Mouse (Mus musculus): ENCODE data around the gene Chn2. TPM values are rescaled to one million over a fixed set of nuclear protein-coding genes. Genes with fewer than 3 reads are reported as not detected.

Gene Chn2
- polyA plus RNA-seq (2012; rRNA removed): 22.8 and 24.8 TPM in 2 replicates

DNA sequence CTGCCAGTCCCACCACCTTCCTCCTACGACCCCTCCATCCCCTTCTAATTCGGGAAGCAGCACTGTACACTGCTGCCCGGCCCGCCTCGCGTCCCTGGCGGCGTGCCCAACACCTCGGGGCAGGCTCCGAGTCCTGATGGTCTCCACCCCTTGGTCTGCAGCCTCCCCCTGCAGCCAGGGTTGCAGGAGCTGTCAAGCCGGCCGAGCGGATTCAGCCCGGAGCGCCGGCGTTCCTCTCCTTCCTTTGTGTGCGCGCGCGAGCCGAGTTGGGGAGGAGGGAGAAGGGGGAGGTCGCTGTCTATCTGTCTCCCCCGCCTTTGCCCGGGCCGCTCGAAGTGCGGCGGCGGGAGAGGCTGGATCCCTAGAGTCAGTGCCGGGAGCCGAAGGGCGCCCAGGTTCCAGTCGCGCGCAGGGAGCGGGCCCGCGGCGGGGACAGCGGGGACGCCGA, at the start of gene Chn2:
TSS of gene Chn2 (plus strand) at position 198 of the 448 bp plus-strand sequence.
- Histone ChIP-seq H3K36me3 (ENCODE audit: control insufficient read depth, insufficient read depth, low read length) (no peaks in the 10 kb centered on the region), H3K27ac (ENCODE audit: insufficient read depth, low read depth, low read length) (peak within 1 kb of the TSS; percentile 70), H3K4me3 (ENCODE audit: insufficient read depth, low read depth, low read length) (peak within 1 kb of the TSS; percentile 69), H3K4me1 (ENCODE audit: control insufficient read depth, insufficient read depth, low read length) (peaks cover 14% of the 10 kb centered on the region), H3K27me3 (replicated peaks; ENCODE audit: control insufficient read depth, insufficient read depth, low read length) (no peaks in the 10 kb centered on the region)
- under 1% methylated on average over 43 of the region's 43 CpGs for WGBS
- no peak for TF ChIP-seq POLR2A (IDR thresholded peaks at IDR 0.05; ENCODE audit: low read depth, low read length)
- no peak for TF ChIP-seq CTCF (conservative IDR thresholded peaks at IDR 0.05; ENCODE audit: insufficient read depth, insufficient read length, low read depth, low read length)
- peak; percentile 79 for DNase-seq

DNA sequence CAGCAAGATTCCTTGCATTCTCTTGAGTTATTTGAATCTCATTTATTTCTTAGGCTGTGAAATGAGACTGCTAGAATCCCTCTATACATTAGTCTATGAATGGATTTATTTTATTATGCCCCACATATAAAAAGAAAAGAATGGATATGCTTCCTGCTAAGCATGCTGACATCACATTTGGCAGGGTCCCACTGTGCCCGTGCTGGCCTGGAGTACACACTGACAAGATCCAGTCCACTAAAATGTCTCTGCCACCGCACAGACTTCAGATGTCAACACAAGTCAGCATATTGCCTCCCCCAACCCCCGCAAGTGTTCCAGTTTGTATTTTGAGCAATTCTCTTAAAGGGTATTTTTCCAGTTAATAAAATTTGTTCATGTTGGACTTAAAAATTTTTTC, 47.0 kb upstream of the Chn2 start:
- WGBS: 81% methylated on average over 3 of the region's 3 CpGs
- H3K27me3 ChIP-seq (replicated peaks; ENCODE audit: control insufficient read depth, insufficient read depth, low read length): no peaks in the 10 kb centered on the region
- no peak for DNase-seq
- no peak overlapping the region for H3K4me3 ChIP-seq (ENCODE audit: insufficient read depth, low read depth, low read length)
- H3K36me3 ChIP-seq (ENCODE audit: control insufficient read depth, insufficient read depth, low read length): no peaks in the 10 kb centered on the region
- no peaks in the 10 kb centered on the region; the same call in 1 of the 2 replicates for H3K4me1 ChIP-seq (ENCODE audit: control insufficient read depth, insufficient read depth, low read length)
- TF ChIP-seq POLR2A (IDR thresholded peaks at IDR 0.05; ENCODE audit: low read depth, low read length) (no peak), CTCF (conservative IDR thresholded peaks at IDR 0.05; ENCODE audit: insufficient read depth, insufficient read length, low read depth, low read length) (no peak)
- no peak overlapping the region for H3K27ac ChIP-seq (ENCODE audit: insufficient read depth, low read depth, low read length)

DNA sequence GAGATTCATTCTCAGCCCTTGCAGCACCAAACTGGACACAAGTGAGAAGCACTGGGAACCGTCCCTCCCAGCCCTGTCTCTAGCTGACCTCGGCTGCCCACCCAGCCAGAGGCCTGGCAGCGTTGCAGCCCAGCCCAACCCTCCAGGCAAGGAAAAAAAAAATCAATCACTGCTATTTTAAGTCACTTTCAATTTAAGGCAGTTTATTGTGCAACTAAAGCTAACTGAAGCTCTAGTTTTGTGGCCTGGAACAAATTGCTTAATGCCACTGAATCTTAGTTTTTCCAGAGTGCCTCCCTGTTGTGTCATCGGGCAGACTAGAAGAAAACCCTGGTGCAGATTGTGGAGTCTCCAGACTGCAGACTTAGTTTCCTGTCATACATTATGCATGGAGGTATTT, 43.8 kb upstream of the Chn2 start:
- peak; percentile 53 for DNase-seq
- 19% methylated on average over 4 of the region's 4 CpGs for WGBS

DNA sequence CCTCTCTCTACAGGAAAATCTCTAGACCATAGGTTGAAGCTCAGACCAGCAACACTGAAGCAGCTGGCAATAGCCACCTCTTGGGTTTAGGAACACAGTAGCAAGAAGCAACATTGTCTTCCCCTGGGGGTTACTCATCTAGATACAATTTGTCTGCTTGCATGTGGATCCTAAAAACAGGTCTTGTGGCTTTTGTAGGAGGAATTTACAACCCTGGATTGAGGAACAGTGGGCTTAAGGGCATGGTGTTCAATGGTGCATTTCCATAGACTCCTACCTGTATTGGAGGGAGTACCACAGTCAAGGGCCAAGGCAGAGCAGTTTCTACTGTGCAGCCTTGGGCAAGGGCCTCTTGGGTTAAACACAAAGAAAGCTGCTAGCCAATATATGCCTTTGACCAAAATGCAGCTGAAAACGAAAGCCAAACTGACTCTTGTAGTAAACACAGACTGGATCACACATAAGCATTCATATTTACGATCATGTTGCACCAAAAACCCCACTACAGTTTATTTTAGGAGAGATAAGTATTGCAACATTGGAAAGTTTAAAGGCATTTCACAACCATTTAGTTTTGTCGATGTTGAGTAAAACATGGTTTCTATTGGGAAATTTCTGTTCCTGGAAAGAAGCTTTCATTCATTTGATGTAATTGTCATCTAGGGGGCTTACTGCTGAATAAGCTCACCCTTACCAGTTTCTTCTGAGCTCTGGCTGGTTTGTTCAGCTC, 43.0 kb upstream of the Chn2 start:
- H3K4me3 ChIP-seq (ENCODE audit: insufficient read depth, low read depth, low read length): no peak overlapping the region
- H3K27ac ChIP-seq (ENCODE audit: insufficient read depth, low read depth, low read length): no peak overlapping the region
- no peaks in the 10 kb centered on the region for H3K27me3 ChIP-seq (replicated peaks; ENCODE audit: control insufficient read depth, insufficient read depth, low read length)
- DNase-seq: no peak
- H3K4me1 ChIP-seq (ENCODE audit: control insufficient read depth, insufficient read depth, low read length): no peaks in the 10 kb centered on the region; the same call in 1 of the 2 replicates
- no peaks in the 10 kb centered on the region for H3K36me3 ChIP-seq (ENCODE audit: control insufficient read depth, insufficient read depth, low read length)
- TF ChIP-seq POLR2A (IDR thresholded peaks at IDR 0.05; ENCODE audit: low read depth, low read length) (no peak), CTCF (conservative IDR thresholded peaks at IDR 0.05; ENCODE audit: insufficient read depth, insufficient read length, low read depth, low read length) (no peak)
- WGBS: 88% methylated on average over 3 of the region's 3 CpGs

More for the DNA sequence above, 43.8 kb upstream of the Chn2 start:
- no peak for TF ChIP-seq POLR2A (IDR thresholded peaks at IDR 0.05; ENCODE audit: low read depth, low read length)
- TF ChIP-seq CTCF (conservative IDR thresholded peaks at IDR 0.05; ENCODE audit: insufficient read depth, insufficient read length, low read depth, low read length): no peak
- Histone ChIP-seq H3K36me3 (ENCODE audit: control insufficient read depth, insufficient read depth, low read length) (no peaks in the 10 kb centered on the region), H3K27me3 (replicated peaks; ENCODE audit: control insufficient read depth, insufficient read depth, low read length) (no peaks in the 10 kb centered on the region), H3K4me3 (ENCODE audit: insufficient read depth, low read depth, low read length) (no peak overlapping the region), H3K27ac (ENCODE audit: insufficient read depth, low read depth, low read length) (no peak overlapping the region), H3K4me1 (ENCODE audit: control insufficient read depth, insufficient read depth, low read length) (no peaks in the 10 kb centered on the region; the same call in 1 of the 2 replicates)

DNA sequence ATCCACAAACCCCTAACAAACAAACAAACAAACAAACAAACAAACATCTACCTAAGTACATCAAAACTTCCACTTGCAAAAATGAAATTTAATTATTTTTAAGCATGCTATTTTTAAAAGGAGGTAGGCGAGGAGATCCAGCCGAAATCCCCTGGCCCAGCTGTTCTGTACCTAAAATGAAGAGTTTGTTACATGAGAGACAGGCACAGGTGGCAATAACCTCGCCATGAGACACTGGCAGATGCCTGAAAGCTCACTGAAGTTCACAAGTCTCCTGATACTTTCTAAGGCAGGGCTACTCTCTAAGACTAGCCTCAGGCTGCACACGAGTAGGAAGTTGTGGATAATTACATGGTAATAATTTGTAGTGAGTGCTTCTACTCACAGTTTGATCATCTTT, 34.1 kb upstream of the Chn2 start:
- H3K27me3 ChIP-seq (replicated peaks; ENCODE audit: control insufficient read depth, insufficient read depth, low read length): no peaks in the 10 kb centered on the region
- 87% methylated on average over 4 of the region's 4 CpGs for WGBS
- H3K36me3 ChIP-seq (ENCODE audit: control insufficient read depth, insufficient read depth, low read length): no peaks in the 10 kb centered on the region
- H3K27ac ChIP-seq (ENCODE audit: insufficient read depth, low read depth, low read length): no peak overlapping the region
- TF ChIP-seq POLR2A (IDR thresholded peaks at IDR 0.05; ENCODE audit: low read depth, low read length): no peak
- no peak for TF ChIP-seq CTCF (conservative IDR thresholded peaks at IDR 0.05; ENCODE audit: insufficient read depth, insufficient read length, low read depth, low read length)
- H3K4me3 ChIP-seq (ENCODE audit: insufficient read depth, low read depth, low read length): no peak overlapping the region
- H3K4me1 ChIP-seq (ENCODE audit: control insufficient read depth, insufficient read depth, low read length): no peaks in the 10 kb centered on the region
- no peak for DNase-seq

DNA sequence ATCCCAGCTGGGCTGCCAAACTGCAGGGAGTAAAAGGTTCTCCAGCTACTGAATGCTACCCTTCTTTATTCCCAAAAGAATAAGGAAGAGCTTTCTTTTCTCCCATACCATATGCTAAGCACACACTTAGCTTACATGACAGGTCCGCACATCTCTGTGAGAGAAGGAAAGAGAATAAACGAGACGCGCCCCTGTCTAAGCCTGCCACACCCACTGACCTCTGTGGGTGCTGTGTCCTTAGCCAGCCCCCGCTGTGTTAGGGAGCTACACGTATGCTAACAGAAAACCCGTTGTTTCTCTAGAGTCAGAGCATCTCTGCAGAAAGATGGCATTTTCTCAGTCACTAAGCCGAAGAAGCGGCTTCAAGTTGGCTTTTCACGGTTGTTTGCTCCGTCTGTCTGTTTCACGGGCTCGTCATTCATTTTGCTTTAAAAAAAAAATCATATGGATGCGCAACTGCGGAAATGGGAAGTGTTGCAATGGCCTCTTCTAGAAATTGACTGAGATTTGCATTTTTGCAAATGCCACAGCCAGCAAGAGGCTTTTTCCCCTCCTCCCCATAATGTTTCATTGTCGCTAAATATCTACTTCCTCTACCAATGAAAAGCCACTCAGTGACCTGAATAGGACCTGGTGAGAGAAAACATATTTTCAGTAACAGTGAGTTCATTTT, 30.8 kb upstream of the Chn2 start:
- Histone ChIP-seq H3K27me3 (replicated peaks; ENCODE audit: control insufficient read depth, insufficient read depth, low read length) (no peaks in the 10 kb centered on the region), H3K27ac (ENCODE audit: insufficient read depth, low read depth, low read length) (no peak overlapping the region), H3K4me1 (ENCODE audit: control insufficient read depth, insufficient read depth, low read length) (no peaks in the 10 kb centered on the region), H3K36me3 (ENCODE audit: control insufficient read depth, insufficient read depth, low read length) (no peaks in the 10 kb centered on the region), H3K4me3 (ENCODE audit: insufficient read depth, low read depth, low read length) (no peak overlapping the region)
- no peak for DNase-seq
- 85% methylated on average over 16 of the region's 16 CpGs for WGBS
- TF ChIP-seq CTCF (conservative IDR thresholded peaks at IDR 0.05; ENCODE audit: insufficient read depth, insufficient read length, low read depth, low read length) (no peak), POLR2A (IDR thresholded peaks at IDR 0.05; ENCODE audit: low read depth, low read length) (no peak)

DNA sequence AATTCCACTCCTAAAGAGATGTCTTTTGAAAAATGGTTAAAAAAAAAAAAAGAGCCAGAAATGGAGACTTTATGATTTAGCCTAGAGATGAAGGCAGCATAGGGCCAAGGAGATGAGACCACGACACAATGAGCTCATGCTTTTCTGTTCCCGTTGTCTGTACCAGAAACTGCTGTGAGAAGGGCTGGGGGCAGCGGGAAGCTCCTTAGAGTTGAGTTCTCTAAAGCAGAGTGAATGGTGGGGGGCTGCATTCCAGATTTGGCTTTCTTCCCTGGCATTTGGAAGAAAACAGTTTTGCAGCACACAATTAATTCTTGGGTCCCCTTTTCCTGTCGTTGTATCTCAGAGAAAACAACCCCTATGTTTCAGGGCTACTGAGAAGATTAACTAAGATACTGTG, 30.1 kb upstream of the Chn2 start:
- DNase-seq: no peak
- TF ChIP-seq CTCF (conservative IDR thresholded peaks at IDR 0.05; ENCODE audit: insufficient read depth, insufficient read length, low read depth, low read length): no peak
- no peak for TF ChIP-seq POLR2A (IDR thresholded peaks at IDR 0.05; ENCODE audit: low read depth, low read length)
- Histone ChIP-seq H3K4me3 (ENCODE audit: insufficient read depth, low read depth, low read length) (no peak overlapping the region), H3K4me1 (ENCODE audit: control insufficient read depth, insufficient read depth, low read length) (no peaks in the 10 kb centered on the region), H3K27me3 (replicated peaks; ENCODE audit: control insufficient read depth, insufficient read depth, low read length) (no peaks in the 10 kb centered on the region), H3K27ac (ENCODE audit: insufficient read depth, low read depth, low read length) (no peak overlapping the region), H3K36me3 (ENCODE audit: control insufficient read depth, insufficient read depth, low read length) (no peaks in the 10 kb centered on the region)
- 67% methylated on average over 4 of the region's 4 CpGs for WGBS

Data from kidney, adult 2 months (tissue).